Mouse (Mus musculus): Measurements from ENCODE around the gene Fkbp9. TPM values are rescaled to one million over a fixed set of nuclear protein-coding genes. Genes with fewer than 3 reads are reported as not detected.

Fkbp9 gene
- total RNA-seq, 2 experiments from 2014 or later: 0.20 to 1.2 TPM

Other genes with a start within 250 kb of the Fkbp9 start
- gene Lsm5, start 127.3 kb upstream of the Fkbp9 start, total RNA-seq (2015): 96.5 and 109 TPM in 2 replicates
- gene Lsm5, start 127.3 kb upstream of the Fkbp9 start, total RNA-seq (2017): 186 and 198 TPM in 2 replicates
- gene Avl9, start 117.2 kb upstream of the Fkbp9 start, total RNA-seq (2015): 28.8 and 29.5 TPM in 2 replicates
- 27.3 and 29.8 TPM in 2 replicates for gene Avl9, start 117.2 kb upstream of the Fkbp9 start, total RNA-seq (2017)
- gene Kbtbd2, start 34.2 kb upstream of the Fkbp9 start, total RNA-seq (2015): 36.8 and 40.0 TPM in 2 replicates
- 36.1 and 37.0 TPM in 2 replicates for gene Kbtbd2, start 34.2 kb upstream of the Fkbp9 start, total RNA-seq (2017)
- gene Nt5c3, start 91.9 kb downstream of the Fkbp9 start, total RNA-seq (2015): 64.6 and 71.0 TPM in 2 replicates
- gene Nt5c3, start 91.9 kb downstream of the Fkbp9 start, total RNA-seq (2017): 36.6 TPM in 2 replicates
- 0.47 TPM in 1 of 2 replicates, not detected in the other for gene Vmn1r4, start 92.0 kb downstream of the Fkbp9 start, total RNA-seq (2015)
- gene Vmn1r4, start 92.0 kb downstream of the Fkbp9 start, total RNA-seq (2017): 0.07 TPM in 1 of 2 replicates, not detected in the other
- not detected in 2 replicates for gene Vmn1r5, start 138.2 kb downstream of the Fkbp9 start, total RNA-seq (2015)
- gene Vmn1r5, start 138.2 kb downstream of the Fkbp9 start, total RNA-seq (2017): not detected in 2 replicates
- 0.21 TPM in 1 of 2 replicates, not detected in the other for gene Vmn1r6, start 165.2 kb downstream of the Fkbp9 start, total RNA-seq (2015)
- not detected in 2 replicates for gene Vmn1r6, start 165.2 kb downstream of the Fkbp9 start, total RNA-seq (2017)
- not detected in 2 replicates for gene Vmn1r7, start 193.3 kb downstream of the Fkbp9 start, total RNA-seq (2015)
- gene Vmn1r7, start 193.3 kb downstream of the Fkbp9 start, total RNA-seq (2017): not detected in 2 replicates
- not detected in 2 replicates for gene Vmn1r8, start 200.2 kb downstream of the Fkbp9 start, total RNA-seq (2015)
- gene Vmn1r8, start 200.2 kb downstream of the Fkbp9 start, total RNA-seq (2017): not detected in 2 replicates
- not detected in 2 replicates for gene Vmn1r9, start 234.7 kb downstream of the Fkbp9 start, total RNA-seq (2015)
- gene Vmn1r9, start 234.7 kb downstream of the Fkbp9 start, total RNA-seq (2017): not detected in 2 replicates